Mouse (Mus musculus) embryonic fibroblast, embryonic 13.5 days (primary cell): ENCODE data around the gene Sec63.

Experiments
- CTCF ChIP-seq: IDR thresholded peaks from 2 replicates; pipeline ENCODE4 v1.5.1; 2011; ENCODE audit warnings: mild to moderate bottlenecking, control low read depth, low read length, moderate library complexity, borderline replicate concordance; ENCODE audit not compliant: insufficient read depth
- POLR2A ChIP-seq: IDR thresholded peaks from 2 replicates; pipeline ENCODE4 v1.6.1; 2011; ENCODE audit warnings: low read depth, mild to moderate bottlenecking, control low read depth, low read length, moderate library complexity

DNA sequence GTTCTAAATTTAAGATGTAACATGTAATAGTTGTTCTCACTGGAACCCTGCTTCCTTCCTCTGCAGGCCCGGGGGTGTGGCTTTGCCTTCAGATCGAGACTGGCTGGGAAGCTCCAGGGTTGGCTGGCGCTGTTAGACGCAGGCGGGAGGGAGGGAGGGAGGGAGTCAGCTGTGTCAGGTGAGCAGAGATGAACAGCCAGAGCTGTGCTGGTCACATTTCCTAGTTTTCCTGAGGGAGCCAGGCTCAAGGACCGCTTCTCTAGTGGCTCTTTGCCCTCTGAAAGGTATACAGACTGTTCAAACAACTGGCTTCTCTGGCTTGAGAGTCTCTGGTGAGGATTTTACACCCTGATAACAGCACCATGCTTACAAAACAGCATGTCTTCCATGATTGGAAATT is 69.1 kb downstream of the Sec63 start:
- TF ChIP-seq CTCF (no peak), POLR2A (no peak)
